Mouse (Mus musculus): ENCODE data around the gene Rsph6a. TPM values are rescaled to one million over a fixed set of nuclear protein-coding genes. Genes with fewer than 3 reads are reported as not detected.

Rsph6a gene
- polyA plus RNA-seq, 1 experiment from 2014 or later = not detected

GRCm38 (mm10) chr7:19073504-19073903 lies 19.0 kb downstream of the Rsph6a start:
- no peaks in the 10 kb centered on the region for H3K27me3 ChIP-seq
- ATAC-seq (replicated peaks) = no peak

DNA sequence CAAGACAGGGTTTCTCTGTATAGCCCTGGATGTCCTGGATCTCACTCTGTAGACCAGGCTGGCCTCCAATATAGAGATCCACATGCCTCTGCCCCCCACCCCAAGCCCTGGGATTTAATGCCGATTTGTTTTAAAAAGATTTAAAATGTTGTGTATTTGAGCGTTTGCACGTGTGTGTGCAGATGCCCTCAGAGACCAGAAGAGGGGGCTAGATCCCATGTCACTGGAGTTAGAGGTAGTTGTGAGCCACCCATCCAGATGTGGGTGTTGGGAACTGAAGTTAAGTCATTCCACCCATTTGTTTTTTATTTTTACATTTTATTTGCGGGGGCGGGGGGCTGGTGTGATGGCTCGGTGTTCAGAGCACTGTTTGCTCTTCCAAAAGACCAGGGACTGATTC lies 20.0 kb downstream of the Rsph6a start:
- Histone ChIP-seq H3K27ac (replicated peaks) (no peak overlapping the region), H3K36me3 (peaks cover 16% of the 10 kb centered on the region), H3K27me3 (no peaks in the 10 kb centered on the region), H3K9me3 (no peaks in the 10 kb centered on the region), H3K4me1 (peaks cover 23% of the 10 kb centered on the region), H3K9ac (replicated peaks) (no peak overlapping the region), H3K4me2 (replicated peaks) (no peak overlapping the region), H3K4me3 (no peak overlapping the region)
- ATAC-seq (replicated peaks) = no peak
- WGBS = 97% methylated on average over 6 of the region's 6 CpGs

More at GRCm38 (mm10) chr7:19073504-19073903, 19.0 kb downstream of the Rsph6a start:
- WGBS = 87% methylated on average over 9 of the region's 9 CpGs
- Histone ChIP-seq H3K4me1 (peaks cover 23% of the 10 kb centered on the region), H3K4me3 (no peak overlapping the region), H3K27ac (replicated peaks) (no peak overlapping the region), H3K9me3 (no peaks in the 10 kb centered on the region), H3K4me2 (replicated peaks) (no peak overlapping the region), H3K36me3 (peaks cover 7% of the 10 kb centered on the region), H3K9ac (replicated peaks) (no peak overlapping the region)

GRCm38 (mm10) chr7:19075231-19075630 lies 20.7 kb downstream of the Rsph6a start:
- peaks cover 23% of the 10 kb centered on the region for H3K36me3 ChIP-seq
- H3K4me3 ChIP-seq = peak overlapping the region; percentile 95
- no peaks in the 10 kb centered on the region for H3K27me3 ChIP-seq
- no peaks in the 10 kb centered on the region for H3K9me3 ChIP-seq
- peak overlapping the region; percentile 52 for H3K27ac ChIP-seq (replicated peaks)
- H3K4me1 ChIP-seq = peaks cover 23% of the 10 kb centered on the region
- peak overlapping the region; percentile 62 for H3K4me2 ChIP-seq (replicated peaks)
- peak overlapping the region; percentile 28; the same call in 1 of the 2 replicates for H3K9ac ChIP-seq (replicated peaks)
- no peak for ATAC-seq (replicated peaks)
- 60% methylated on average over 5 of the region's 5 CpGs for WGBS

GRCm38 (mm10) chr7:19075723-19076585 lies 21.5 kb downstream of the Rsph6a start, which contains the start of gene Dmwd:
Dmwd (plus strand) TSS chr7:19076227.
- H3K4me1 ChIP-seq = peaks cover 23% of the 10 kb centered on the region
- no peaks in the 10 kb centered on the region for H3K9me3 ChIP-seq
- ATAC-seq (replicated peaks) = peak; percentile 99
- H3K4me2 ChIP-seq (replicated peaks) = peak within 1 kb of the TSS; percentile 97
- H3K4me3 ChIP-seq = peak within 1 kb of the TSS; percentile 95
- H3K9ac ChIP-seq (replicated peaks) = peak within 1 kb of the TSS; percentile 91
- no peaks in the 10 kb centered on the region for H3K27me3 ChIP-seq
- peaks cover 30% of the 10 kb centered on the region for H3K36me3 ChIP-seq
- H3K27ac ChIP-seq (replicated peaks) = peak within 1 kb of the TSS; percentile 66
- WGBS = under 1% methylated on average over 70 of the region's 91 CpGs

DNA sequence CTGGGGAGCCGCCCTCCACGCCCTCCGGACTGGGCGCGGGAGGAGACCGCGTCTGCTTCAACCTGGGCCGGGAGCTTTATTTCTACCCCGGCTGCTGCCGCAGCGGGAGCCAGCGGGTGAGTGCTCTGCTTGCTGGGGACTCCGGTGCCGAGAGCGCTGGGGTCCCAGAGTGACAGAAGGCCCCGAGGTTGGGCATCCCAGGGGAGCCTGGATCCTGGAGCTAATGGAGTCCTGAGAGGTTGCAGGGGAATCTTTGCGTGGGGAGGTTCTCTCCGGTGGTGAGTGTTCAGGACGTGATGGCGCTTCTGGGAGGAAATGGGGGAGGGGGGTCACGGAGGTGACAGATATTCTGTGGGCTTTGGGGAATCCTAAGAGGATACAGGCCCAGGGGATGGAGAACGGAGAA lies 22.1 kb downstream of the Rsph6a start:
- peaks cover 36% of the 10 kb centered on the region for H3K36me3 ChIP-seq
- no peaks in the 10 kb centered on the region for H3K27me3 ChIP-seq
- under 1% methylated on average over 22 of the region's 22 CpGs for WGBS
- ATAC-seq (replicated peaks) = peak; percentile 1; the same call in 1 of the 2 replicates
- H3K27ac ChIP-seq (replicated peaks) = peak overlapping the region; percentile 66
- no peaks in the 10 kb centered on the region for H3K9me3 ChIP-seq
- peak overlapping the region; percentile 97 for H3K4me2 ChIP-seq (replicated peaks)
- peaks cover 23% of the 10 kb centered on the region for H3K4me1 ChIP-seq
- peak overlapping the region; percentile 95 for H3K4me3 ChIP-seq
- peak overlapping the region; percentile 91 for H3K9ac ChIP-seq (replicated peaks)

DNA sequence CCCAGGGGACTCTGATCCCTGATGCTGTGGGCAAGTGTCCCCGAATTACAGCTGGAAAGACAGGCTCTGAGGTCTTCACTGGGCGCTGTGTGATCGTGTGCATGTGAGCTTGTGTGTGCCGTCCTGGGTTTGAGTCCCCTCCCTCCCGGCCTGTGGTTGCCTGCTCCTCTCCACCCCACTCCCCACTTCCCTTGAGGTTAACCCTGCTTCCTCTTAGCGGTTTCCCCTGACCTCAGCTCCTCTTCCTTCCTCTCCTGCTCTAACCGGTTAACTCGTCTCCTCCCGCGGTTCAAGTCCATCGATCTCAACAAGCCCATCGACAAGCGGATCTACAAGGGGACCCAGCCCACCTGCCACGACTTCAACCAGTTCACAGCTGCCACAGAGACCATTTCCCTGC lies 23.3 kb downstream of the Rsph6a start:
- H3K4me3 ChIP-seq = peak overlapping the region; percentile 95
- no peaks in the 10 kb centered on the region for H3K9me3 ChIP-seq
- 84% methylated on average over 14 of the region's 14 CpGs for WGBS
- H3K4me1 ChIP-seq = peaks cover 23% of the 10 kb centered on the region
- no peak overlapping the region for H3K9ac ChIP-seq (replicated peaks)
- no peak overlapping the region for H3K27ac ChIP-seq (replicated peaks)
- H3K36me3 ChIP-seq = peaks cover 47% of the 10 kb centered on the region
- H3K4me2 ChIP-seq (replicated peaks) = peak overlapping the region; percentile 97
- ATAC-seq (replicated peaks) = no peak
- H3K27me3 ChIP-seq = no peaks in the 10 kb centered on the region

DNA sequence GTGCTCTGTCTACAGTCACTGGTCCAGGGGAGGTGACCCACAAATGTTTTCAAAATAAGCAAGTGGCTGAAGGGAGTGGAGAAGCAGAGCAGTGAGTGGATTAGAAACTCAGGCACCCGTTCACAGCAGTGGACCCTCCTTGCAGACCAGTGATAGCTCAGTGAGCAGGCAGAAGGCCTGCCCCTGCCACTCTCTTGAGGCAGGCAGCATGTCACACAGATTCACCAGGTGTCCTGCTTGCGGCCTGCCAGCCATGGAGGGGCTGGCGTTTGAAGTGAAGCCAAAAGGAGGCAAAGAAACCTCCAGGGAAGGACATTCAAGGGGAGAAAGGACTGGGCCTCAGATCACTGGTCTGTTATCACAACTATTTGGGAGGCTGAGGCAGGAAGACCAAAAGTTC lies 24.2 kb downstream of the Rsph6a start:
- WGBS = 81% methylated on average over 3 of the region's 3 CpGs
- Histone ChIP-seq H3K27me3 (no peaks in the 10 kb centered on the region), H3K9ac (replicated peaks) (no peak overlapping the region), H3K4me3 (no peak overlapping the region), H3K36me3 (peaks cover 52% of the 10 kb centered on the region), H3K9me3 (no peaks in the 10 kb centered on the region), H3K4me1 (peaks cover 23% of the 10 kb centered on the region), H3K4me2 (replicated peaks) (no peak overlapping the region), H3K27ac (replicated peaks) (no peak overlapping the region)
- ATAC-seq (replicated peaks) = no peak

GRCm38 (mm10) chr7:19080451-19080950 lies 26.0 kb downstream of the Rsph6a start:
- Histone ChIP-seq H3K4me2 (replicated peaks) (no peak overlapping the region), H3K4me3 (no peak overlapping the region), H3K4me1 (peaks cover 18% of the 10 kb centered on the region), H3K36me3 (peaks cover 52% of the 10 kb centered on the region), H3K27ac (replicated peaks) (no peak overlapping the region), H3K27me3 (no peaks in the 10 kb centered on the region), H3K9me3 (no peaks in the 10 kb centered on the region), H3K9ac (replicated peaks) (no peak overlapping the region)
- WGBS = 91% methylated on average over 19 of the region's 19 CpGs
- ATAC-seq (replicated peaks) = no peak

GRCm38 (mm10) chr7:19082171-19082570 lies 27.7 kb downstream of the Rsph6a start:
- H3K27me3 ChIP-seq = no peaks in the 10 kb centered on the region
- H3K4me2 ChIP-seq (replicated peaks) = no peak overlapping the region
- no peaks in the 10 kb centered on the region for H3K9me3 ChIP-seq
- no peak for ATAC-seq (replicated peaks)
- H3K4me3 ChIP-seq = no peak overlapping the region
- 92% methylated on average over 4 of the region's 4 CpGs for WGBS
- H3K36me3 ChIP-seq = peaks cover 52% of the 10 kb centered on the region
- H3K27ac ChIP-seq (replicated peaks) = no peak overlapping the region
- no peak overlapping the region for H3K9ac ChIP-seq (replicated peaks)
- peaks cover 11% of the 10 kb centered on the region for H3K4me1 ChIP-seq

DNA sequence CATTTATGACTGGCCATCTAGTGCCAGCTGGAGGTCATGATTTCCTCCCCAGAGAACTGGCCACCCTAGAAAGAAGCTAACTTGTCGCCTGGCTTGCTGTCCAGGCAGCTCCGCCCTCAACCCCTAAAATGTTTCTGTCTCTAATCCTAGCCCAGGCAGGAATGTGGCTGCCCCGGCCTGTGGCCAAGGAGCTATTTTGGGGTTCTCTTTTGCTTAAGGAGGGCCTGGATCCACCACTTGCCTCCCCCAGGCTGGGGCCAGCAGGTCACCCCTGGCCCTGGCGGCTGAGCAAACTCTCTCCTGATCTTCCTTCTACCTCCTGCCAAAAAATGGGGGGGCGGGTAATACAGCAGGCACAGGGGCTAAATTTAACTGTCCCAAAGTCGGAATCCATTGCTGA lies 28.6 kb downstream of the Rsph6a start:
- Histone ChIP-seq H3K9me3 (no peaks in the 10 kb centered on the region), H3K27ac (replicated peaks) (no peak overlapping the region), H3K27me3 (no peaks in the 10 kb centered on the region), H3K4me1 (peaks cover 1% of the 10 kb centered on the region; the same call in 1 of the 2 replicates), H3K4me2 (replicated peaks) (no peak overlapping the region), H3K9ac (replicated peaks) (no peak overlapping the region), H3K4me3 (no peak overlapping the region), H3K36me3 (peaks cover 54% of the 10 kb centered on the region)
- ATAC-seq (replicated peaks) = no peak
- WGBS = 67% methylated on average over 6 of the region's 6 CpGs

DNA sequence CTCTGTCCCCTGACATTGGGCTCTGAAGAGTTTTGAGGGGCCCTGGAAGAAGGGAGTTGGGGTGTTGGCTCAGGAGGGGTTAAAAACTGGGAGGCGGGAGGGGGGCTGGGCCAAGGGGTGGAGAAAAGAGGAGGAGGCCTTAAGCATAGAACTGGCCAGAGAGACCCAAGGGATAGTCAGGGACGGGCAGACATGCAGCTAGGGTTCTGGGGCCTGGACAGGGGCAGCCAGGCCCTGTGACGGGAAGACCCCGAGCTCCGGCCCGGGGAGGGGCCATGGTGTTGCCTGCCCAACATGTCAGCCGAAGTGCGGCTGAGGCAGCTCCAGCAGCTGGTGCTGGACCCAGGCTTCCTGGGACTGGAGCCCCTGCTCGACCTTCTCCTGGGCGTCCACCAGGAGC lies 29.2 kb downstream of the Rsph6a start, which contains the start of gene Dmpk:
TSS of gene Dmpk (plus strand) at position 149 of the 400 bp plus-strand sequence.
- no peaks in the 10 kb centered on the region for H3K4me1 ChIP-seq
- H3K36me3 ChIP-seq = peaks cover 54% of the 10 kb centered on the region
- H3K4me2 ChIP-seq (replicated peaks) = no peak within 1 kb of the TSS
- no peak within 1 kb of the TSS for H3K4me3 ChIP-seq
- no peaks in the 10 kb centered on the region for H3K27me3 ChIP-seq
- ATAC-seq (replicated peaks) = no peak
- no peak within 1 kb of the TSS for H3K9ac ChIP-seq (replicated peaks)
- no peak within 1 kb of the TSS for H3K27ac ChIP-seq (replicated peaks)
- WGBS = 47% methylated on average over 10 of the region's 10 CpGs
- no peaks in the 10 kb centered on the region for H3K9me3 ChIP-seq

DNA sequence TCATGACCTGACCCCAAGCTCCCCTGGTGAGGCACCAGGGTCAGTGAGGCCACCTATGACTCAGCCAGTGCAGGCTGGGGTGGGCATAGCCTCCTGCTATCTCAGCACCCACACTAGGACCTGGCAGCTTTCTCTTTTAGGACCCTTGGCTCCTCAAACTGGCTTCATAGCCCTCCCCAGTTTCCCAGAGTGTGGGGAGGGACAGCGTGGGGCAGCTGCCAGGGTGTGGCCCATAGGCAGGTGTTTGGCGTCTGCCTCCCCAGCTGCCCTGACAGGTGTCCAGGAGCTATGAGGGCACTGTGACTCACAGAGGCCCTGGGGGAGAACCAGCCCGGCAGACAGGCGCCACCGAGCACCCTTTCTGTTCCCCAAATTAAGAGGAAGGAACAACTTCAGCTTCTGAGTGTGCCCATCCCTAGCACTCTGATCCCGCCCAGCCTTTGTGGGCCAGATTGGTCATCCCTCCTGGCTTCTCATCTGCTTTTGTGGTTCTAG lies 29.8 kb downstream of the Rsph6a start:
- H3K9ac ChIP-seq (replicated peaks) = no peak overlapping the region
- H3K36me3 ChIP-seq = peaks cover 51% of the 10 kb centered on the region
- ATAC-seq (replicated peaks) = no peak
- H3K4me1 ChIP-seq = no peaks in the 10 kb centered on the region
- H3K4me3 ChIP-seq = no peak overlapping the region
- H3K27me3 ChIP-seq = no peaks in the 10 kb centered on the region
- WGBS = 79% methylated on average over 6 of the region's 6 CpGs
- H3K9me3 ChIP-seq = no peaks in the 10 kb centered on the region
- no peak overlapping the region for H3K27ac ChIP-seq (replicated peaks)
- no peak overlapping the region for H3K4me2 ChIP-seq (replicated peaks)
